Mouse (Mus musculus) cerebellum, adult 9-11 months (tissue): ENCODE measurements around the gene Prim1.

Experiments used
- DNase-seq: peaks from one replicate; pipeline ENCODE4 v3.0.0; 2022

Gene Prim1

DNA sequence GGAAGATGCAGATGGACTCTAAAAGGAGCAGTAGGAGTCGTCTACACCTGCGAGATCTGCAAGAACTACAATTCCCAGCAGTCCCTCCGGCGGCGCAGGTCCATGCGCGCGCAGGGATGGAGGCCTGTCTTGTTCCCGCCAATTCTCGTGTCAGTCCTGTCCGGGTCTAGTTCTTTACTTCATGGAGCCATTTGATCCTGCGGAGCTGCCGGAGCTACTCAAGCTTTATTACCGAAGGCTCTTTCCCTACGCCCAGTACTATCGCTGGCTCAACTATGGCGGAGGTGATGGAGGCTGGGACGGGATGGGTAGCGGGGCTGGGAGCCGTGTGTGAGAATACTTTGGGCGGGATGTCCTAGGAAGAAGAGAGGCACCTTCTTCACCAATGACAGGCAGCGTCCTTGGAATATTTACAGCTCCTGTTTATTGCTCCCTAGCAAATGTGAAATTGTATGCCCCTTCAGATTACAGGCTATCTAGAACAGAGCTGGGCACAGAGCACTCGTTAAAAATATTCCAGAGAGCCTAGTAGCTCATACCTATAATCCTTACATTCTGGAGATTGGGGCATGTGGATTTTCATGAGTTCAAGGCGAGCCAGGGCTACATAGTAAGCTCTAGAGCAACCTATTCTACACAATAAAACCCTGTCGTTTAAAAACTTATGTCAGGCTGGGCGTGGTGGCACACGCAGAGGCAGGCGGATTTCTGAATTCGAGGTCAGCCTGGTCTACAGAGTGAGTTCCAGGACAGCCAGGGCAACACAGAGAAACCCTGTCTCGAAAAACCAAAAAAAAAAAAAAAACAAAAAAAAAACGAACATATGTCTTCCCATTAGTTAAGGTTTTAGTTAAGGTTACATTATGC, at the start of gene Prim1:
TSS of gene Prim1 (plus strand) at position 101 of the 867 bp plus-strand sequence.
- DNase-seq: peak; percentile 88

DNA sequence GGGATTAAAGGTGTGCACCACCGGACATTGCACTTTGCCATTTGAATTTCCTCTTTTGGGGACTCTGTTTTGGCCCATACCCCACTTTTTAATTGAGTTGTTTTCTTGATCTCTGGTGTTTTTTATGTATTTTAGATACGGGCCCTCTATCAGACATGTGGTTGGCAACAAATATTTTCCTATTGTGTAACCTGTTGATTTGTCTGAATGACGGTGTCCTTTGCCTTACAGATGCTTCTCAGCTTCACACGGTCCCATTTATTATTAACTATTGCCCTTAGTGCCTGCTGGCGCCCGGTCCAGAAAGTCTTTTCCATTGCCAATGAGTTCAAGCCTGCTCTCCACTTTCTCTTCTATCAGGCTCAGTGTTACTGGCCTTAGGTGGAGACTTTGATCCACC, 48.5 kb upstream of the Prim1 start:
- no peak for DNase-seq

- no peak for DNase-seq
These were observed 45.1 kb upstream of the Prim1 start for GRCm38 (mm10) chr10:127969820-127970219.

GRCm38 (mm10) chr10:127970359-127970831, 44.6 kb upstream of the Prim1 start:
- no peak for DNase-seq

DNA sequence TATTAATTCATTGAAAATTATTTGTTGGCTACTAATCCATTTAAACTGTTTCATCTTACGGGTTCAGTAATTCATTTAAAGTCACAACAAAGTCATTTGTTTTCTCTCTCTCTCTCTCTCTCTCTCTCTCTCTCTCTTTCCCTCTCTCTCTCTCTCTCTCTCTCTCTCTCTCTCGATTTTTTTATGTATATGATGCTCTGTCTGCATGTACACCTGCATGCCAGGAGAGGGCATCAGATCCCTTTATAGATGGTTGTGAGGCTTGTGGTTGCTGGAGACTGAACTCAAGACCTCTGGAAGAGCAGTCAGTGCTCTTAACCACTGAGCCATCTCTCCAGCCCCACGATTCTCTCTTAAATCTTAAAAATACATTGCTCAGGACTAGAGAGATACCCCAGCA, 43.8 kb upstream of the Prim1 start:
- DNase-seq: no peak

GRCm38 (mm10) chr10:127974062-127974461, 40.9 kb upstream of the Prim1 start:
- no peak for DNase-seq

GRCm38 (mm10) chr10:127975503-127975902, 39.5 kb upstream of the Prim1 start:
- no peak for DNase-seq

GRCm38 (mm10) chr10:127984650-127985049, 30.3 kb upstream of the Prim1 start:
- DNase-seq: no peak

- no peak for DNase-seq
These were observed 29.4 kb upstream of the Prim1 start for GRCm38 (mm10) chr10:127985601-127986000.

DNA sequence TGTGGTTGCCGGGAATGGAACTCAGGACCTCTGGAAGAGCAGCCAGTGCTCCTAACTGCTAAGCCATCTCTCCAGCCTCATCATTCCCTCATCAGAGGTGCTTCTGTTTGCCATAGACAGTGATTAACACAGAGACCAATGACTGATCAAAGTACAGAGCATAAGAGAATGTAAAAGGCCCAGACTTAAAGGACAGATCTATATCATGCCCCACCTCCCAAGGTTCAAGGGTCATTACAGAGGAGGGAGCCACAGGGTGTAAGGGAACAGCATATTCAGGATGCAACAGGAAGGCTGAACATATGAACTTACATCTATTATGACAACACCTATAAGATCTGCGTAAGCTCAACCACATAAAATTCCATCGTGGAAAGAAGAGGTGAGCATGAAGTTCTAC, 18.3 kb upstream of the Prim1 start:
- no peak for DNase-seq

- no peak for DNase-seq
These were observed 16.7 kb upstream of the Prim1 start for GRCm38 (mm10) chr10:127998260-127998659.

DNA sequence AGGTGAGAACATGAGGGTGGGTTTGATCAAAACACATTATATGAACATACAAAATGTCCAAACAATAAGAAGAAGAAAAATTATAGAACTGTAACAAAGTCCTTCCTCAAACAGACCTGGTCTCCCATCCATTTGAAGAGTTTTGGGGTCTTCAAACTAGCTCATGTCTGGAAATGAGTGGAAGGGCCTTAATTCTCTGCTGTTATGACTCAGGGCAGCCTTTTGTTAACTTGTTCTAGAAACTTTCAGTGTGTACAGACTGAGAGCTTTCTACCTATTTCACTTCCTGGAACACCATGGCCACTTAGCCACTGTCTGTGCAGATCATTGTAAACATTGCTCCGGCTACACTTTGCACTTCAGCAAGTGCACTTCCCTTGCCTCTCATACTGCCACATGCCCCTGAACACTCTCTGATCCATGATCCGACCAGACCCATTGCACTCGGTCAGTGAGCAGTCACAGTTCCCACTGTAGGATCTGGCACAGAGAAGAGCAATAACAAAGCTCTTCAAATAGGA, 11.6 kb upstream of the Prim1 start:
- no peak for DNase-seq

DNA sequence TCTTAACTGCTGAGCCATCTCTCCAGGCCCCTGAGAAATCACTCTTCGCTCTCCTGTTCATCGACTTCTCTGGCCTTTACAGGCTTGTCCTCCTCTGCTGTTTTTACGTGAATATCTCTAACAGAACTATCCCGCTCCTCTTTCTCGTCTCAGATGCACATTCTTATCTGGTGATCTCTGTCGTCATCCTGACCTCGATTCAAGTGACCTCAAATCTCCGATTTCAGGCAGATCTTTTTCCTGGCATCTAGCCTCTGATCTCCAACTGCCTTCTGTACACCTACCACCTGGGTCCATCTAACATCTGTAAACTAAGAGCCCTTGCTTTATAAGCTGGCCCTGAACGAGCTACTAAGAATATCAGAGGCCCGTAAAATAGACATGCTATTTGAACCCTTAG, 10.1 kb upstream of the Prim1 start:
- no peak for DNase-seq

- DNase-seq: no peak
These were observed 9.5 kb upstream of the Prim1 start for GRCm38 (mm10) chr10:128005479-128005878.

DNA sequence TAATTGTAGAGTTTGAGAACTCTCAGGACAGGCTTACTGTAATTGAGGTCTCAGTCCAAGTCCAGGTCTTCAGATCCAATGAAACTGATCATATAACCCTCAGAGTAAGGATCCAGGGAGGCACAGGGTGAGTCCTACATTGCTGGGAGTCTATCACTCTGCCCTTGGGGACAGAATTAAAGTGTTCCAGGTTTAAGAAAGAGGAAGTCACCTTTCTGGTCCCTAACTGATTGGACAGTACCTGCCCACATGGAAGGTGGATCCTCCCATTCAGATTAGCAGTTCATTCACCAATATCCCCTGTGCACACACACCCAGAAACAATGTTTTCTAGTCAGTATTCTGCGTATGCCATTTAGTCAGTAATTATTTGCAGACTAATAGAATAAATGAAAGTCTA, 7.5 kb upstream of the Prim1 start, which contains the start of gene Hsd17b6:
TSS of gene Hsd17b6 (minus strand) at position 166 of the 400 bp plus-strand sequence.
- DNase-seq: no peak

DNA sequence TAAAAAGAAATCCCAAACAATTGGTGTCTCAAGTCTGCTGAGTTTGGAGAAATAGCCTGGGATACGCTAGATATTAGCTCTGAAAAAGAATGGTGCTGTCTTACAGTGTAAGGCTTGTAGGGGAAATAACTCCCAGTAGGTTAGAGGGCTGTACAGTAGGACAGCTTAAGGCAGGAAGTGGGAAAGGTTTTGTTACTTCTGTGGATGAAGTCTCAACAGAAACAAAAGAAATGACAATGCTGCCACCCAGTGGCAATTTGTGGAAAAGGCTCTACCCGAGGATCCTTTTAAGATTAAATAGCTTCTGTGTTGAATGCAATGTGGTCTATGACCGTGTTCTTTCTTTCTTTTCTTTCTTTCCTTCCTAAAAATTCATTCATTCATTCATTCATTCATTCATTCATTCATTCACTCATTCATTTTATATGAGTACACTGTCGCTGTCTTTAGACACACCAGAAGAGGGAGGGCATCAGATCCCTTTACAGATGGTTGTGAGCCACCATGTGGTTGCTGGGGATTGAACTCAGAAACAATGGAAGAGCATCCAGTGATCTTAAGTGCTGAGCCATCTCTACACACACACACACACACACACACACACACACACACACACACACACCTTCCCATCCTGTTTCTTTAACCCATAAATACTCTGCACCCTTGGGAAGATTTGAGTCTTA, 6.6 kb upstream of the Prim1 start:
- peak; percentile 48 for DNase-seq

DNA sequence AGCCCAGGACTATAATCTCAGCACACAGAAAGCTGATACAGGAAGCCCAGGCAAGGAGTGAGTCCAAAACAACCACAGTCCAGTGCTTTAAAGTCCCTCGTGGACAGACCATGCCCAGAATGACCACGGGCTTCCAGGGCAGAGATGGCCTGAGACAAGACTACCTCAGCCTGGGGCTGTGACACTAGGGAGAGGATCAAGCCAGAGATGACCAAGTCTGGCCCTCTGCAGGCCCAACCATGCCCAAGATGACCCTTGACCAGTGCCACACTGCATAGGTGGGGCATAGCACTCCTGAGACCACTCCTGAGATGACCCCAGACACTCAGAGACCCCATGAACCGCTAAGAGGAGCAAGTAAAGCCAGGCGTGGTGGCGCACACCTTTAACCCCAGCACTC, 5.2 kb upstream of the Prim1 start:
- DNase-seq: no peak

GRCm38 (mm10) chr10:128022196-128022595, 7.2 kb downstream of the Prim1 start:
- DNase-seq: no peak

GRCm38 (mm10) chr10:128023496-128023895, 8.5 kb downstream of the Prim1 start:
- no peak for DNase-seq

- DNase-seq: no peak
These were observed 15.0 kb downstream of the Prim1 start for GRCm38 (mm10) chr10:128029931-128030330.

DNA sequence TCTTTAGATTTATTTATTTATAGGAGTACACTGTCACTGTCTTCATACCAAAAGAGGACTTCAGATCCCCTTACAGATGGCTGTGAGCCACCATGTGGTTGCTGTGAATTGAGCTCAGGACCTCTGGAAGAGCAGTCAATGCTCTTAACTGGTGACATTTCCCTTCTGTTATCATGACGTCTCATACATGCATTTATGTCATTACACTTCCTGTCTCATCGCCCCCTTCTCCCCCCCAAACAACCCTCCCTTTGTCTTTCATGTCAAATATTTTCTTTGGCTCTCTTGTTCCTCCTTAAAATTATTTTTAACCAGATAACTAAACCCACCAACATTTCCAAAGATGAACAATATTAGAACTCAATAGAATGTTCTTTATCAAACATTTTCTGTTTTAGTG, 15.9 kb downstream of the Prim1 start:
- DNase-seq: no peak

DNA sequence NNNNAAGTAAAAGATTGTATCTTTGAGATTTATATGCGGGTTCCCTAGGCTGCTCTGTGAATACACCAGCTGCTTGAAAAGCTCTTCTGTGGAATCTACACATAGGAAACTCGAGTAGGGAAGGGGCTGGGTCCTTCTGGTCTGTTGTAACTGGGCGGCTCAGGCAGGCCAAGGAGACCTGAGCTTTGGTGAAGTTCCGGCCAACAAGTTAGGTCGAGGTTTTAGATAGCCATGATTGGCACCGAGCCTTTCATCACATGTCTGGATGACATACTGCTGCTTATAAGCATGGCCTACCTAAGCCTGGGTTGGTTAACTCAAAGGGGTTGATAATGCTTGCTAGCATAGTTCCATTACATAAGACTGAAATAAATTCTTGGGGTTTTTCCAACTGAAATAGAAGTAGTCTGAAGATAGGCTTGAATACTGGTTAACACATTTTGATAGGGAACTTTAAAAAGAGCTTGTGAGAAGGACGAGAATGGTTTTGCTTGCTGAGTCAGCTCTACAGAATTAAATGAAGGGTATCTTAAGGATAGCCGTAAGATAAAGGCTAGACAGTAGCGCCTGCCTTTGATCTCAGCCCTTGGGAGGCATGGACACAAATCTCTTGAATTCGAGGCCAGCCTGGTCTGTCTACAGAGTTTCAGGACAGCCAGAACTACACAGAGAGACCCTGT, 21.9 kb downstream of the Prim1 start:
- DNase-seq: peak; percentile 51

GRCm38 (mm10) chr10:128037921-128038320, 23.0 kb downstream of the Prim1 start:
- no peak for DNase-seq
